Mouse (Mus musculus) cerebellum, postnatal 14 days (tissue): ENCODE results near the gene Muc3.
"Not testable (repeated sequence)": the region's sequence is repeated elsewhere in the genome, so short reads cannot be mapped to it uniquely, and the experiment has no call there.

Experiments used
- DNase-seq, 2 experiments: peaks; one replicate each; pipeline ENCODE4 v3.0.0; 2021; ENCODE audit warnings: mixed read lengths in 2 of 2

The Muc3 gene

DNA sequence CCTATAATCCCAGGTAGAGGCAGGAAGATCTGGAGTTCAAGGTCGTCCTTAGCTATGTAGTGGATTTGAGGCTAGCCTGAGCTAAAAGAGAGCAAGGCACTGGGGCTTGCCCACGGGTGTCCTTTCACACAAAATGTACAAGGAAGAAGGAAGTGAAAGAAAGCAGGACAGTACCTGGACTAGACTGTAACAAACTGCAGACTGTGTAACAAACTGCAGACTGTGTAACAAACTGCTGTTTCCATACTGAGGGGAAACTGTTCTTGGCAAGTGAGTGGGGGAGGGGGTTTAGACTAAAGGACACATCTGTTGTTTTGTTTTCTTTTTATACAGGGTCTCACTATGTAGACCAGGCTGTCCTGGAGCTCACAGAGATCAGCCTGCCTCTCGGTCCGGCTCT lies 27.8 kb downstream of the Muc3 start:
- DNase-seq: no peak

DNA sequence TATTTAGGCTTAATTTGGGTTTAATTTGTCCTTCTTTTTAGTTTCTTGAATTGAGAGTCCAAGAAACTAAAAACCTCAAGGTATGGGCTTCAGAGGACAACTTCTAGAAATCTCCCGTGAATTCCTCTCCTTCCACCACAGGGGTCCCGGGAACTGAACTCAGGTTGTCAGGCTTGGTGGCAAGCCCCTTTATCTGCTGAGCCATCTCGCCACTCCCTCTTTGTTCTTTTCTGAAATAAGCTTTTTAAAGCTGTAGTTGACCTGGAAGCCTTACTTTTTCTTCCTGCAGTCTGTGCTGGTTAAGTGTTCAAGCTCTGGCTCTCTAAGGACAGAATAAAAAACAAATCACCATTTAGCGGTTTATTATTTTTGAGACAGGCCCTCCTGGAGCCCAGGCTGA lies 30.2 kb downstream of the Muc3 start:
- DNase-seq: no peak

DNA sequence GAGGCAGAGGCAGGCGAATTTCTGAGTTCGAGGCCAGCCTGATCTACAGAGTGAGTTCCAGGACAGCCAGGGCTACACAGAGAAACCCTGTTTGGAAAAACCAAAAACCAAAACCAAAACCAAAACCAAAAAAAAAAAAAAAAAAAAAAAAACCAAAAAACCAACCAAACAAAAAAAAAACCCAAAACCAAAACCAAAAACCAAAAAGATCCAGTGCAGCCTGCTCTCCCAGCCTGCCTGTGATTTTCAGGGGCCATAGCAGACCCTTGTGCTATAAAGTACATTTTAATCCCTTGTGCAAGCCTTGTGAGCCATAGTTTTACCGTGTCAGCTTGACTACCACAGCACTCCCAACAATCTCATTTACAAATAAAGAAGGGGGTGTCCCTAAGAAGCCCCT lies 31.1 kb downstream of the Muc3 start:
- not testable (repeated sequence) for DNase-seq

DNA sequence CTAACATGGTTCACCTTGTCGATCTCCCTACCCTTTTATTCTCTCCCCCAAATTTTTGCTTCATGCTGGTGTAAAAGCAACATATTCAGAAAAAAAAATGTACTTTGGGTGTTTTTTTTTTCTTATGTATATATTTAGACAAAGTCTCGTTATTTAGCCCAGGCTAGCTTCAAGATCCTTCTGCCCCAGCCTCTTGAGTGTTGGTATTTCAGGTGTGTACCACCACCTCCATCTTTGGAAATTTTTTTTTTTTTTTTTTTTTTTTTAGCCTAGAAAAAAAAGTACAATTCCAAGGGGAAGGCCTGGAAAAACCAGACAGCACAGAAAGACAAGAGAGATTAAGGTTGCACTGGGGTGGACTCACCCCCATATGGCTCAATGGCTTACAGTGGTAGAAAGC lies 32.1 kb downstream of the Muc3 start:
- no peak for DNase-seq

DNA sequence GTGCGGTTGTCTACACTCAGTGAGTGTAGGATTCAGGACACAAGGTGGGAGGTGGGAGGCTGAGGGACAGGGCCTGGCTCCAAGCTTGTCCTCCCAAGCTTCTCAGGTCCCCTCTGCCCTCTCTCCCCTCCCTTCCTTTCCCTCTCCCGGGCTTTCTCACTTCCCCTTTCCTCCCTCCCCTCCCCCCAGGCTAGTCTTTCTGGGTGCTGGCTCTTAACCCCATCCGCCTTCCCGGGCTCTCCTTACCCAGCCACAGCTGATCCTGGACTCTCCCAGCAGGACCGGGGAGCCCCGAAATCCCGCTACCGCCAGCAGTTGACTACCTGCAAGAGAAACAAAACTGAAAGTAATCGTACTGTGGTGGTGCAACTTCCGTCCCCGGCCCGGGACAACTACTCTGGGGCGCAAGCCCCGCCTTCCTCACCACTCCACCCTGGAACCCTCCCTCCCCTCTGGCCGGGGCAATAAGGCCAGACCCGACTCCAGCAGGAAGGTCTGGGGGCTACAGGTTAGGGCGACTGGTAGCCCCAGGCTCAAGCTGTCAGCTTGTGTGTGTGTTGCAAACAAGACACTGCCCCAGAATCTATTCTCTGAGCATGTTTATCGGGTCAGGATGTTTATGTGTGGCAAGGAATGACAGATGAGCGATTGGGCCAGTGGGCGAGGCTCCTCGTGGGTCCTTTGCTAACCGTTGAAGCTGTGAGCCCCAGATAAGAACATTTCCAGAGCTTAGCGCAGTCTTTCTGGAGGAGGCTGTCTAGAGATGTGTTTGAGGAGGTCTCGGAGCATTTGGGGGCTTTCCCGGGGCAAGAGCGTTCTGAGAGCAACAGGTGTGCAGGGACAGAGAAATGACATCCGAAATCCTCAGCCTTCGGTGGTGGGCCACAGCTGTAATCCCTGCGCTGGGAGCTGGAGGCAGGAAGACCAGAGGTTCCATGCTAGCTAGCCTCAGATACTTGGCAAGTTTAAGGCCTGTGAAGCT lies 33.0 kb downstream of the Muc3 start, which contains the start of gene Trim56:
Gene Trim56 (minus strand): TSS at position 344 of the 982 bp plus-strand sequence.
- no peak for DNase-seq

DNA sequence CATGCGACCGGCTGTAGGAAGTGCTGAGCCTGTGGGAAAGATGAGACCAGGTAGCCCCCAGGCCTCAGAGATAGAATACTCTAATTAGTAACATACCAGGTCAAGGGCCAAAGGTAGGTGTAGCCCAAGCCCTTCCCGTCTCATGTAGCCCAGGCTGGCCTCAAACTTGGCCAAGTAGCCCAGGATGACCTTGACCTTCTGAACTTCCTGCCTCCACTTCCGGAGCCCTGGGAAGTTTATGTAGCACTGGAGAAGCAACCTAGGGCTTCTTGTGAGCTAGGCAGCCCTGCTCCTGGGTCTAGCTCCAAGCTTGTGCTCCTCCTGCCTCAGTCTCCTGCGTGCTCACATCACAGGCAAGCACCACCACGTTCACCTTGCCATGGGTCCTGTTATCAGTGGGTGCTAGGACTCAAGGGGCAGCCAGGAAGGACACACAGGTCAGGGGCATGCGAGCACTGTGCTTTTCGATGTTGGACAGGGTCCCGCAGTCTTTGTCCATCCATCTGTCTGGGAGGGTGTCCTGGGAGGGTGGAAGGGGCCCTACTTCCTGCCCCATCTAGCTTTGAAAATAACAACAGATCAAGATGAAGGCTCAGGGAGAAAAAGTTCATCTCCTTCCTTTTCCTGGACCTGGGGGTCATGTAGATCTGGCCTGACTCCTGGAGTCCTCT lies 34.1 kb downstream of the Muc3 start:
- no peak for DNase-seq

DNA sequence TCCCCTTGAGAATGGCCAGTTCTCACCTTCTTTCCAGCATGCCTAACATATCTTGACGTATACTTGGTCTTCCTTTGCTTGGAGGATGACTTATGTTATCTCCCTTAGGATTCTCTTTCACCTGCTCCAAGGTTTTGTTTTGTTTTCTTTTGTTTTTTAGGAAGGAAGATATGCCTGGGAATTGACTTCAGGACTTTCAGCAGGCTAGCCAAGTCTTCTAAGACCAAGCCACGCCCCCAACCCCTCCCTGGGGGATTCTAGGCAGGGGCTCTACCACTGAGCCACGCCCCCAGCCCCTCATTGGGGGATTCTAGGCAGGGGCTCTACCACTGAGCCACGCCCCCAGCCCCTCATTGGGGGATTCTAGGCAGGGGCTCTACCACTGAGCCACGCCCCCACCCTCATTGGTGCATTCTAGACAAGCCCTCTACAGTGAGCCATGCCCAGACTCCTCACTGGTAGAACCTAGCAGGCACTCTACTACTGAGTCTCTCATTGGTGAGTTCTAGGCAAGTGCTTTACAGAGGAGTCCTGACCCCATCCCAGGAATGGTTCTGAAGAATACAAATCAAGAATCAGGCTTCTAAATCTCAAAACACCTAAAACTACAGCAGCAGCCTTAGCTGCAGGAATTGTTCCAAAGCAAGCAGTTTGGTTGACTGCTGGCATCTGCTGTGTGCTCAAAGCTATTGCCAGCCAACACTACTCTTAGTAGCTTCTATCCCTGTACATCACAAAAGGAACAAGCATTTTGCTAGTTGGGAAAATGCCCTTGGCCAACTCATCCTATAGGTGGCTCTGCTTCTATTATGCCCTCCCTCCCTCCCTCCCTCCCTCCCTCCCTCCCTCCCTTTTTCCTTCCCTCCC lies 37.3 kb downstream of the Muc3 start:
- DNase-seq: no peak

DNA sequence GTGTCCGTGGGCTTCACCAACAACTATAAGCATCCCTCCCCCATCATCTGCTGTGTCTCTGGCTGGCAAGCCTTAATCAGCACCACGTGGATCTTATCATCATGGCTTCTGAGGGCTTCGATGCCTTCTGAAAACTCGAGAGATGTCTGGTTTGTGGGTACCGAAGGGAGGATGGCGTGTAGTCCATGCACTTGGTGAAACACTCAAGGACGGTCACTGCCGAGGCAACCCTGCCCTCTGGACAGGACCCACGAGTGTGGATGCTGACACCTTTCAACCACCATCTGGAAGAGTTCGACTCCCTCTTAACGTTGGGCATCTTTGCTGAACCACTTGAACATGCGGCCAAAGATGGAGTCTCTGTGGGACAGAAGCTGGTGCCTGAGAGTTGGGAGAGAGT lies 38.3 kb downstream of the Muc3 start:
- DNase-seq: no peak

DNA sequence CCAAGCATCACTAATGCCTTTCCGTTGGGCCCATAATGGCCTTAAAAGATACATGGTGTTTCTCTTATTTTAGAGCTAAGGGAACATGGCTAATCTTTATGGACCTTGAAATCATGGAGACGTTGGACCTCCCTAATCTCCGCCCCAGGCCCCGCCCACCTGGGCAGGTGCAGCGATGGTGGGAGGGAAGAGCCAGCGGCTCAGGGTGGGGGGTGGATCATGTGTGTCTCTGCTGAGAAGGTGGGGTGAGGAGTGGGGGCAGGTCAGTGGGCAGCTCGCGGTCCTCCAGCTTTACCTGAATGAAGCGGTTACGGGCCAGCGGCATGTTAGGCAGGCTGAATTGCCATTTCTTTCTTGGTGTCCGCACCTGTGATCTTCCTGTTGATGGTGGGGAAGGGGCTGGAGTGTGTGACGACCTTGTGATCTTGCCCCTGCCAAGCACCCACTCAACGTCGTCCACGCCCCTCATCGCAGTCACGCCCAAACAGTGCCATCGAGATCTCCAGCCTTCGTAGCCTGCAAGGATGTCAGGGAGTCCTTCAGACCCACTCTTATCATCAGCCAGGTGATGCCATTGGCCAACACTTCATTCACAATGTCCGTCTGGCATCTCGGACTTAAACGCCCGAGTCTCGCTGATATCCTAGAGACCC lies 39.1 kb downstream of the Muc3 start:
- DNase-seq: no peak

DNA sequence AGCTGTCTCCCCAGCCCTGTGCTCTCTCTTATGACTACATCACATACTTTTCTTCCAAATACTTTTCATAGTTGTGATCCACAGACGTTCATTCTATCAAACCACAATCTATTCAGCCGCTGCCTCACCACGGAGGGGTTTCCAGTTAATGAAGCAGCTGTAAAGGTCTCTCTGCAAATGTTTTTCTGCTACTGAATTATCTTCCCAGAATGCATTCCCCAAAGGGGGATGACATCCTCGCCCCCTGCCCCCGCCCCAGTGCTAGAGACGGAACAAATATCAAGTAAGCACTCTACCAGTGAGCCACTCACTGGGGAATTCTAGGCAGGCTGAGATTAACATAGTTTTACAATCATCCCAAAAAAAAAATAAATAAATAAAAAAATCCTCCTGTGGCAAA lies 41.0 kb downstream of the Muc3 start:
- no peak for DNase-seq

DNA sequence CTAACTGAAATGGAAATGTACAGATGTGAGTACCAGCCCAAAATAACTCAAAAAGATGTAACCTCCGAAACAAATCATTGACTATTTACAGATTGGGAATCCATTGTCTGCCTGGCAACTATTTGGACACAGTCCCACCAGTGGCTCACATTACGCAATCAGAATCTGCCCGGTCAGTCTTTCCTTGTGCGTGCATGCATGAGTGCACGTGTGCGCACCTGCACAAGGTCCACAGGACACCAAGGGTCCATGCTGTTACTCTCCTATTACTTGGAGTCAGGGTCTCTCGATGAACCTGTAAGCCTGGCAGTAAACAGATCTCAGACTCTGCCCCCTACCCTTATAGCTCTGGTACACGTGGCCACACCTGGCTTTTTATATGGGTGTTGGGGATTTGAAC lies 41.5 kb downstream of the Muc3 start:
- DNase-seq: no peak

DNA sequence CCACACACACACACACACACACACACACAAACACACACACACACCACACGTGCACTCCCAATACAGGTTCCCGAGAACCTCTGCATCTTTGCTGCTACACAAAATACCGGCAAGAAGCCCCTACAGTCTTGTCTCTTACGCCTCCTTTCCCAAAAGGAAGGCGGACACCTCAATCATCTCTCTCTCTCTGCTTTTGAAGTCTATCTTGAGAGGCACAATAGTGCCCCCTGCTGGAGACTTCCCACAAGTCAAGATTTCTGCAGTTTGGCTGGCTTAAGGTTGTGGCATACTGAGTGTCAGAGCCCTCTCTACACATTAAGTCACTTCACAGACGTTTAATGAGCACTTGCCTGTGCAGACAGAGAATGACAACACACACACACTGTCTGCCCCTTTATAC lies 42.1 kb downstream of the Muc3 start:
- DNase-seq: peak; percentile 93 to 94

DNA sequence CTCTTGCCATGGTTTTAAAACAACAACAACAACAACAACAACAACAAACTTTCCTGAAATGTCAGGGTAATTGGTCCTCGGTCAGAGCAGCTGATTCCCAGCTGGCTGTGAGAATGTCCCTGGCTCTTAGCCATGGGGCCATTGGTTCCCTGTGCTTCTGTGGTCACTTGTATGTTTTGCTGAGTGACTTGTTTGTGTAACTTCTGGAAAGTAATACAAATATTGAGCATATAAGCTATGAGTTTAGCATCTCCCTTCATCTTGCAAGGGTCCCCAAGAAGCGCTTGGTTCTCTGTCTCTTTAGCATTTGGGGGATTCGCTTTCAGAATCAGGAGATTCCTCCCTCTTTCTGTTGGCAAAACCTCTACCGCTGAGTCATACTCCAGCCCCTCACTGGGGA lies 42.7 kb downstream of the Muc3 start:
- no peak for DNase-seq

DNA sequence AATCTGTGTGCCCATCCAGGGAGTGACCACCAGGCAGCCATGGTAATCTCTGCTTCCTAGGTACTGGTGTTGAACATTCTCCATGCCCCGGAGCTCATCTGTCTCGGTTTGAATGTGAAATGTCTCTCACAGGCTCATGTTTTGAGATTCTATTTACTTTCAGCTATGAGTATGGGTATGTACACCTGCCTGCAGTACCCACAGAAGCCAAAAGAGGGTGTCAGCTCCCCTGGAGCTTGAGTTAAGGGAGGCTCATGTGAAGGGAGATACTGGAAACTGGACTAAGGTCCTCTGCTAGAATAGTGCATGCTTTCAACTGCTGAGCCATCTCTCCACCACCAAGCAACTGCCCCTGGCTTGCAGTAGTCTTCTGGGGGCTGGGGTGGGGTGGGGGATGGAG lies 45.2 kb downstream of the Muc3 start:
- DNase-seq: no peak

DNA sequence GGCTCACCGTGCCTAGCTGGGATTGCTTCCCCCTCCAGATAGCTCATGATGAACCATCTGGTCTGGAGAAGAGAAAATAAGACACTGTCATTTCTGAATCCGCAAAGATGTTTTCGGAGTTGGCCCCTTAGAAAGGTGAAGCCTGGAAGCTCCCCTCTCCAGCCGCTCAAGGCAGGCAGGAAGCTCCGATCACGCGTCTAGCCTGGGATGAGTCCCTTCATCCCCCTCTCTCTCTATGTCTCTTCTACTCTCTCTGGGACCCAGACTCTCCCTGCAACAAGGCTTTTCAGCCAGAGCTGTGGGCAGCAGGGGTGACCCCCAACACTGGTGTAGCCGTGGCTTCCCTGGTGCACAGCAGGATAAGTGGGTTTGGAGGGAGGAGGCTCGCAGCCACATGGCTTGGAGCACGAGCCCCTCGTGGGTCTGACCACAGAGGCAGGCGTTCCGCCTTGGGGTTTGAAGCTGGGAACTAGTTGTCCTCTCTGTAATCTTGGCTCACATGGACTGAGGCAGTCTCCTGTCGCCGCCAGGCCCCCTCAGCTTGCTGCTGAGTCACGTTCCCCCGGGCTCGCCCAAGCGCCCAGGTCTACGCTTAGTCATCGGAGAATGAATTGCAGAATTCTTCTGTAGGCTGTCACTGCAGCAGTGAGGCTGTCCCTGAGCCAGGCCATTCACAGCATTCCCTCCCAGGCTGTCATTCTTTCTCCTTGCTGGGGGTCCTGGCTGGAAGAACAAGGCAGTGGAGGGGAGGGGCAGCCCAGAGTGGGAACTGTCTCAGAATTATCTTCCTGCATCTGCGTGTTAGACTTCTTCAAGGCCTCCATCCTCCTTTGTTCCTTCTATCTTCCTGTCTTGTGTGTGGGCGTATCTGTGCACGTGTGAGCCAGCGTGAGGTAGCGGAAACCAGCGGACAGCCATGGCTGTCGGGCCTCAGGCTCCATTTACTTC lies 46.3 kb downstream of the Muc3 start:
- peak; percentile 52 for DNase-seq

DNA sequence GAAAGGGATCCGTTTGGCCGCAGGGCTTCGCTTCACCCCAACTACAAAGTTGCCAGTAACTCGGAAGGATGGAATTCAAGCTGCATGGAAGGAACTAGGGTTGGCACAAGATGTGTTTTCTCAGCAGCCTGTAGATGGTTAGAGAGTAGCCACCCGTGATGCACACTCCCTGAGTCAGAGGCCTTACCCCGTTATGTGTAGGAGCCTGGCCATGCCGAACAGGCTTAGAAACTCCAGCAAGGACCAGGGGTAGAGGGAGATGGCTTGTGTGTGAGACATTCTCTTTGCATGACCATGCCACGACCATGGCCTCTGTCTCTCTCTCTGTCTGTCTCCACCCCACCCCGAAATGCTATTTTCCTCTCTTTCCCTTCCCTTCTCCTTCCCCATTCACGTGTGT lies 47.0 kb downstream of the Muc3 start:
- no peak for DNase-seq

DNA sequence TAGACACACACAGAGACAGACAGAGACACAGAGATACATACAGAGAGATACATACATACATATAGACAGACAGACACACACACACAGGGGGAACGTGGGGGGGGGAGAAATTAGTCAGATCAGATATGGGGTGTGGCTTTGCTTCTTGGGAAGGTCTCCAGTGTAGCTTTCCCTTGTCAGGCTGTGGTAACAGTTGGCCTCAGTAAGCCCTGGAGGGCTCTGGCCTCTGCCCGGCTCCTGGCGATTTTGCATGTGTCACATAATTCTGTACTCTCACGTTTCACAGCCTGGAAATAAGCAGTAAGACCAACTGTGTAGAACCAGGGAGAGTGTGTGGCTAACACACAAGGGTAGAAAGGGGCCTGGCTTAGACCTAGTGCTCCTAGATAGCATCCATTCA lies 48.5 kb downstream of the Muc3 start:
- DNase-seq: peak; percentile 72 to 85

DNA sequence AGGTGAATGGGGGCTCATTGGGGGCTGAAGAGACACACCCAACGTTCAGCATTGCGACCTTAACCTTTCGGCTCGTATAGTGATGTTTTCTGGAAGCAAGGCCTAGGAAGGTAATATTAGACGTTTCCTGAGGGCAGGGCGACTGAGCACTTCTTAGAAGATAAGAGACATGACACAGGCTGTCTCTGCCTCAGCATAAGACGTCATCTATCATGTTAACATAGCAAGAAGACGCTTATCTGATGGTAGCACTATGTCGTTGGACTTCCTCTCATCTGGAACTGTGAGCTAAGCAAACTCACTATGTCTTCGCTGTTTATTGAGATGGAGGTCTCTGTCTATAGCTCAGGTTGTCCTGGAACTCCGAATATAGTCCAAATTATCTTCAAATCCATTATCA lies 50.7 kb downstream of the Muc3 start:
- DNase-seq: no peak

DNA sequence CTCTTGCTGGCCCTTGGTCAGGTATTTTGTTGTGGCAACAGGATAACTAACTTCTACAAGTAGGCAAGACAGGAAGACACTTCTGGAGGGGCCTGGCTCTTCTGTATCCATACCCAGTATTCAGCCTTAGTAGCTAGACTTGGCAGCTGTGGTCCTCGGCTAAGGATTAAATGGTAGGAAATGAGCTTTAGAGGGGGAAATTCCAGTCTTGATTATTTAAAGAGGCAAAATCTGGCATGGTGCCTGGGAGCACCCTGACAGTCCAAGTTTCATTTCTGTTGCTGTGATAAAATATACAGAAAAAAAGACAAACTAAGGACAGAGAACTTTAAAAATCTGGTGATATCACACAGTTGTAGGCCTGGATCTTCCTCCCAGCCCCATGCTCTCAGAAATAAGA lies 53.1 kb downstream of the Muc3 start:
- no peak for DNase-seq

DNA sequence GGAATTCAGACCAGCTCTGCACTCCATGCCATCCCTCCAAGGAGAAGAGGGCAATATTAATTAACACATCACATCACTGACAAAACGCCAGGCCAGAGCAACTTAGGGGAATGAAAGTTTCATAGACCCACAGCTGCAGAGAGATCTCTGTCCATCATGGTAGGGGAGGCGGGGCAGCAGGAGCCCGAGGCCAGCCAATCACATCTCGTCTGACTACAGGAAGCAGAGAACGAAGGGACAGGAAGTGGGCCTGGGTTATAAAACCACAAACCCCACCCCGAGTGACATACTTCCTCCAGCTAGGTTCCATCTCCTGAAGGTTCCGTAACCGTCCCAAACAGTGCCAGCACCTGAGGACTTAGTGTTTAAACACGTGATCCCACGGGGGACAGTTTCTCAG lies 54.0 kb downstream of the Muc3 start:
- DNase-seq: no peak

DNA sequence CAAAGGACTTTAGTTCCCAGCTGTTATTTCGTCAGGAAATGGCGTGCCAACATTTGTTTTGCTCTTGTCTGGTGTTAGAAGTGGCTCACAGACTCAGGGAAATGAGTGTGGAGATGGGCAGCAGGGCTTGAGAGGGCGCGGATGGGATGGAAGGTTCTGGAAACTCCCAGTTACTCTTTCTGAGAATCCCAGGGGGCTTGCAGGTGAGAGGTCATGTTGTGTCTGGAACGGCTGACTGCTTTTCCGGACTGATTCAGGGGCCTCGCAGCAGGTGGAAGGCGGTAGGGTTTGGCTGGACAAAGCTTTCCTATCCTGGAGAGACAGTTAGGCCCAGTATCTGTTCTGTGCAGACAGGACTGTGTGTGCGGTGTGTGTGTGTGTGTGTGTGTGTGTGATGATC lies 55.4 kb downstream of the Muc3 start:
- no peak for DNase-seq

DNA sequence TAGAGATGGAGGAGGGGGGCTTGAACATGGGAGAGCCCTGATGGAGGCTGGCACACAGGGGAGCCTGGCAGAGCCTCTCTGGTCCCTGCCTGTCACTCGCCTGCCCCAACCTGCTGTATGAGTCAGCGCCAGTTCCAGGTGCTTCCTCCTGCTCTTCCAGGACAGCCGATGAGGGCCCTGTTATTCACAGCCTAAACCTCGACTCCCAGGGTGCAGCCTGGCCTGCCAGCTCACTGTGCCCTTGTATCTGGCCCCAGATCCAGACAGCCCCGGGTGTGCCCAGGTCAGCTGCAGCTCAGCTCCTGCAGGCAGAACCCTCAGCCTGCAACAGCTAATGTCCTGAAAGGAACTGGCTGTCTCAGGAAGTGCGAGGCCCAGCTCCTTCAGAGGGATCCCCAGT lies 57.6 kb downstream of the Muc3 start:
- DNase-seq: no peak
